ENCODE assay signal across 8 mouse cellular contexts in genomic region chr11:100295308-100295707, GRCm38 (mm10). TPM values are rescaled to one million over a fixed set of nuclear protein-coding genes. Genes with fewer than 3 reads are reported as not detected.
DNase-seq lines count a peak whose midpoint lies in the region; ATAC-seq and TF ChIP-seq lines count a peak whose summit lies in the region.

No protein-coding gene starts in this region.

- no peak overlapping the region for H3K9ac ChIP-seq in forebrain, embryonic 15.5 days (replicated peaks)

- H3K27me3 ChIP-seq in G1E (ENCODE audit: insufficient read depth, low read length): peaks cover 20% of the 10 kb centered on the region
- no peaks in the 10 kb centered on the region for H3K27me3 ChIP-seq in forebrain, embryonic 15.5 days

- DNase-seq in G1E (ENCODE audit: low spot score): peak; percentile 55
- DNase-seq in layer of hippocampus, adult 2 months (ENCODE audit: low spot score in 2 of 2): peak; percentile 64 to 90
- DNase-seq in lung, postnatal 4 days: peak; percentile 75 to 87
- peak; percentile 91 for DNase-seq in retina, postnatal 1 day
- DNase-seq in thymus, postnatal 25 days: peak; percentile 81

- no peaks in the 10 kb centered on the region for H3K9me3 ChIP-seq in G1E (replicated peaks)
- H3K9me3 ChIP-seq in forebrain, embryonic 15.5 days: no peaks in the 10 kb centered on the region

- H3K4me3 ChIP-seq in G1E (ENCODE audit: low read depth, low read length): no peak overlapping the region
- no peak overlapping the region for H3K4me3 ChIP-seq in forebrain, embryonic 15.5 days
- no peak overlapping the region for H3K4me3 ChIP-seq in layer of hippocampus, adult 2 months

- 0 out of 2 replicates have a peak, but pooled peaks cover 2% of the 10 kb centered on the region for H3K4me1 ChIP-seq in G1E (ENCODE audit: insufficient read depth, low read depth, low read length)
- peaks cover 19% of the 10 kb centered on the region; the same call in 1 of the 2 replicates for H3K4me1 ChIP-seq in forebrain, embryonic 15.5 days

- no peak overlapping the region; the same call in 1 of the 2 replicates for H3K4me2 ChIP-seq in forebrain, embryonic 15.5 days (replicated peaks)

- no peak overlapping the region for H3K27ac ChIP-seq in forebrain, embryonic 15.5 days (replicated peaks)
- H3K27ac ChIP-seq in layer of hippocampus, adult 2 months: no peak overlapping the region

- 5% methylated on average over 10 of the region's 10 CpGs for WGBS in forebrain, embryonic 15.5 days

- no peaks in the 10 kb centered on the region for H3K36me3 ChIP-seq in G1E (replicated peaks)
- H3K36me3 ChIP-seq in forebrain, embryonic 15.5 days: no peaks in the 10 kb centered on the region

- ATAC-seq in G1E (ENCODE audit: extremely low read depth, insufficient number of reproducible peaks, low FRiP score, poor library complexity, severe bottlenecking): peak; percentile 63; the same call in 1 of the 2 replicates
- ATAC-seq in cerebellum, adult (ENCODE audit: insufficient number of reproducible peaks, low FRiP score, low TSS enrichment): 0 out of 2 replicates have a peak, but pooled peaks have one; percentile 52
- ATAC-seq in forebrain, embryonic 15.5 days (replicated peaks): peak; percentile 27
- ATAC-seq in hematopoietic stem cell, adult 5-6 weeks (replicated peaks in 1 of 2; ENCODE audit: insufficient read depth in 1 of 2, low FRiP score in 2 of 2, low TSS enrichment in 1 of 2, low read depth in 1 of 2, poor library complexity in 2 of 2, severe bottlenecking in 2 of 2): peak; percentile 75 to 79

- peak; percentile 96 for TF ChIP-seq CTCF in G1E (IDR thresholded peaks at IDR 0.05; ENCODE audit: low read depth, low read length)
- peak; percentile 100 for TF ChIP-seq CTCF in layer of hippocampus, adult 2 months (conservative IDR thresholded peaks at IDR 0.05)

RNA-seq across cellular contexts. Expression of gene Eif1, which starts 24.4 kb away (rescaled TPM):
- total RNA-seq in G1E (2014; fragmentation: Nextera tagmentation) (916 and 1,324 TPM in 2 replicates), G1E (2017) (235 and 344 TPM in 2 replicates)
- 514 and 548 TPM in 2 replicates for polyA plus RNA-seq in G1E (2012)
- 1,252 and 1,271 TPM in 2 replicates for polyA plus RNA-seq in forebrain, embryonic 15.5 days (2015; fragmentation: Nextera tagmentation; extraction: Ambion mirVana)
- 225 and 235 TPM in 2 replicates for total RNA-seq in hematopoietic stem cell, adult 5-6 weeks (2017)
- 100 to 1,000 TPM; 713 to 750 TPM for total RNA-seq in layer of hippocampus, adult 2 months (2021)

RNA-seq across cellular contexts. Expression of gene Krt42, which starts 25.6 kb away (rescaled TPM):
- total RNA-seq in G1E (2014; fragmentation: Nextera tagmentation) (not detected in 2 replicates), G1E (2017) (0.11 TPM in 1 of 2 replicates, not detected in the other)
- polyA plus RNA-seq in G1E (2012): not detected in 2 replicates
- polyA plus RNA-seq in forebrain, embryonic 15.5 days (2015; fragmentation: Nextera tagmentation; extraction: Ambion mirVana): not detected in 2 replicates
- not detected in 2 replicates for total RNA-seq in hematopoietic stem cell, adult 5-6 weeks (2017)
- total RNA-seq in layer of hippocampus, adult 2 months (2021): not detected

RNA-seq across cellular contexts. Expression of gene Krt17, which starts 34.5 kb away (rescaled TPM):
- total RNA-seq in G1E (2014; fragmentation: Nextera tagmentation) (not detected in 2 replicates), G1E (2017) (not detected in 2 replicates)
- 0.07 TPM in 2 replicates for polyA plus RNA-seq in G1E (2012)
- polyA plus RNA-seq in forebrain, embryonic 15.5 days (2015; fragmentation: Nextera tagmentation; extraction: Ambion mirVana): 0.31 TPM in 1 of 2 replicates, not detected in the other
- total RNA-seq in hematopoietic stem cell, adult 5-6 weeks (2017): 0.44 TPM in 1 of 2 replicates, not detected in the other
- not detected for total RNA-seq in layer of hippocampus, adult 2 months (2021)

RNA-seq across cellular contexts. Expression of gene Gast, which starts 38.9 kb away (rescaled TPM):
- total RNA-seq in G1E (2014; fragmentation: Nextera tagmentation) (not detected in 2 replicates), G1E (2017) (not detected in 2 replicates)
- not detected in 2 replicates for polyA plus RNA-seq in G1E (2012)
- polyA plus RNA-seq in forebrain, embryonic 15.5 days (2015; fragmentation: Nextera tagmentation; extraction: Ambion mirVana): 0.57 and 0.78 TPM in 2 replicates
- total RNA-seq in hematopoietic stem cell, adult 5-6 weeks (2017): not detected in 2 replicates
- not detected for total RNA-seq in layer of hippocampus, adult 2 months (2021)

RNA-seq across cellular contexts. Expression of gene Krt16, which starts 46.6 kb away (rescaled TPM):
- total RNA-seq in G1E (2014; fragmentation: Nextera tagmentation): not detected in 2 replicates
- total RNA-seq in G1E (2017): 0.05 TPM in 1 of 2 replicates, not detected in the other
- polyA plus RNA-seq in G1E (2012): not detected in 2 replicates
- polyA plus RNA-seq in forebrain, embryonic 15.5 days (2015; fragmentation: Nextera tagmentation; extraction: Ambion mirVana): not detected in 2 replicates
- not detected in 2 replicates for total RNA-seq in hematopoietic stem cell, adult 5-6 weeks (2017)
- not detected for total RNA-seq in layer of hippocampus, adult 2 months (2021)

Comparison
In these comparisons a context has a peak if more than half of its experiments do, and no peak if none do; other contexts are left out.
1. ATAC-seq: peak in every context shown above with its lines; median percentile 77 in hematopoietic stem cell, adult 5-6 weeks; 63 in G1E; 52 in cerebellum, adult; 27 in forebrain, embryonic 15.5 days.